Mouse (Mus musculus) T-helper 1 cell (primary cell): Measurements from ENCODE around the gene Lrrc42.

ENCODE experiments used
- in situ Hi-C: fragments of 300-600 bp; cut with MboI, MseI; formaldehyde crosslinking; loops from one replicate; pipeline ENCODE4 v1.15.1; 2025; ENCODE audit warnings: high pct_unique_total_duplicates

Gene Lrrc42

DNA sequence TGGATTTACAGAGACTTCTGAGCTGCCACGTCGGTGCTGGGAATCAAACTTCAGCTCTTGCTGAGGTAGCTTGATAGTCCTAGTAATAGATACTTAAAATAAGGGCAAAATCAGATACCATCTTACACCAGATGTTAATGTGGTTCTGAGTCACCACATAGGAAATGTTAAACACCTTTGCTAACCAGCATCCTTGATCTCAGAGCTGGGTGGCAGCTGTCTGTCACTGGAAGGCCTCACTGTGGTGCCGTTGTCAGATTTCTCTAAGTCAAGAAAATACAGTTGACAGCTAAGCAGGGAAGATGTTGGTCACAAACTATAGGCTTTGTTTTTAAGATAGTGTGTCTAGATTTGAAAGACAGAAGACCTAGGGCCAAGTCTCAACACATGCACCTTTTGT is 51.6 kb downstream of the Lrrc42 start:
- in situ Hi-C loops = no loop called here

DNA sequence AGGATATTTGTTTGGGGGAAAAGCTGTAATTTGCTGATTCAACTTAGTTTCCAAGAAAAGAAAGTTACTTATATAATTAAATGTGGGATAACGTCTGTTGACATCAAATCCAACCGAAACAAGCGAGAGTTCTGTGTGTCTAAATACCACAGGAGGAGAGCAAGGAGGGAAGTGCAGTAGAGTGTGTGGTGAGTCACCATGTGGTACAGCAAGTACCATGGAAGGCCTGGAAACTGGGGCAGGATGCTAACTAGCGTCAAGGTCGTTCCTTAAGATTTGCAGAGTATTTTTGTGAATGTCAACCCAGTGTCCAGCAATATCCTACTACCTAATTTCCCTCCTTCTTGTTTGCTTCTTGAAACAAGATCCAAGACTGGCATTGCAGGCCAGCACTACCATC is 55.3 kb downstream of the Lrrc42 start:
- in situ Hi-C loops = no loop called here

DNA sequence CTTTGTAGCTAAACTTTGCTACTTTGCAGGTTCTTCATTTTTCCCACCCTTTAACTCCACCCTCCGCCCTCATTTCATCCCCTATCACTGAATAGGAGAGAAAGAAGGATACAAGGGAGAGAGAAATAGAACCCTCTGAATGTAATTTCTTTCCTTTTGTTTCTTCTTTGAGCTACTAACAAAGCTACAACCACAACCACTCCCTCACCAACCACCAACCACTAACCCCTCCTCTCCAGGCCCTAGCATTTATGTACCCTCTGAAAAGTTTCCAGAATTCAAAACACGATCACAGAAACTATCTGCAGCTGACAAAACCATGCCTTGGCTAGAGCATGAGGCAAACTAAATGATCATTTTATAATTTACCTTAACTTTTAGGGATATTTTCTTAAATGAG is 56.9 kb downstream of the Lrrc42 start:
- in situ Hi-C loops = no loop called here

DNA sequence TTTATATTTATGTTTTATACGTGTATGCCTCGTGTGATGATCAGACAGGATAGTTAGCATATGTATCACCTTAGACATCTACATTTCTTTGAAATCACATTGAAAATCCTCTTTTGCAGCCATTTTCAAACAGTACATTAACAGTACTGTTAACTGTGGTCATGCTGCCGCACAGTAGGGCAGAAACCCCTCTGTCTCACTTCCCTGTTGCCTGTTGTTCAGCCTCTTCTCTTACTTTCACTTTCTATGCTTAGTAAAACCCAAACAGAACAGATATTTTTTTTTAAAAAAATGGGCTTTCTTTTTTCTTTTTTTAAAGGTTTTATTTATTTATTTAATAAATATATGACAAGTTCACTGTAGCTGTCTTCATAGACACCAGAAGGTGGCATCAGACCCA is 59.5 kb downstream of the Lrrc42 start:
- in situ Hi-C loops = no loop called here

DNA sequence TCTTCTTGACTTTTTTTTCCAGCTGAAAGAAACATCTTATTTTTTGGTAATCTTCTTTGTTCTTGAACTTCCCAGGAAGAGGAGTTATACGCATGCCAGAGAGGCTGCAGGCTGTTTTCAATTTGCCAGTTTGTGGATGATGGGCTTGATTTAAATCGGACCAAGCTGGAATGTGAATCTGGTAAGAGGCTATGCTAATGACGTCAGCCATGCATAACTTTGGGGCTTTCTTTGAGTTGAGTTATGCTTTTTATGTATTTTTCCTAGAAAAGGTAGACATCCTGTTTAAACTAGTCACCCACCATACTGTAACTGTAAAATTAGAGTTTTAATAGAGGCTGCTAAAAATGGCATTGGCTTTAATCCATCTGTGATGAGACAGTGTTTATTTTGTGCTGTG is 67.6 kb downstream of the Lrrc42 start:
- in situ Hi-C loops = no loop called here
